Mouse (Mus musculus) lung, adult 2 months (tissue): ENCODE measurements around the gene Cyp2a12.
"Not testable (repeated sequence)": the region's sequence is repeated elsewhere in the genome, so short reads cannot be mapped to it uniquely, and the experiment has no call there.

ENCODE experiments used
- CTCF ChIP-seq: fragments of 200-500 bp; IDR thresholded peaks from 2 replicates; pipeline ENCODE4 v1.5.1; 2011; ENCODE audit warnings: mild to moderate bottlenecking, low read length, control low read depth; ENCODE audit not compliant: insufficient read depth
- POLR2A ChIP-seq: fragments of 200-500 bp; IDR thresholded peaks from 2 replicates; pipeline ENCODE4 v1.6.1; 2011; ENCODE audit warnings: low read depth, mild to moderate bottlenecking, control low read depth, low read length, borderline replicate concordance; ENCODE audit errors: extremely low read depth

DNA sequence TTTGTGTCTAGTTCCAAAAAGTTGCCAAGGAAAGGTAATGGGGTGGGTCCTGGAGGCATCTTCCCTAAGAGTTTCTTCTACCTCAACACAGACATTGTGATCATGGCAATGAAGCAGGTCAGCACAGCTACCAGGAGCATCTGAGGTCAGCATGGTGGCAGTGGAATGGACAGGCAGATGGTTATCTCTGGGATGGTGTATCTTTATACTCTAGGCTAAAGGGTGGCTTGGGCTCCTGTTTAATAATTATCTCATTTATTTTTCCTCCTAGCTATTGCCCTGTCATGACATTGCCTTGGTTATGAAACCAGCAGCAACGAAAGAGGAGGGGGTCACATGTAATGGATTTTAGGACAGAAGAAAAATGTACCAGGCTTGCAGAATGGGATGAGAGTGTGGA, 20.0 kb downstream of the Cyp2a12 start:
- TF ChIP-seq CTCF, POLR2A: not testable (repeated sequence)
